Mouse (Mus musculus) neural tube, embryonic 12.5 days (tissue): Measurements from ENCODE around the gene Flot1. TPM values are rescaled to one million over a fixed set of nuclear protein-coding genes. Genes with fewer than 3 reads are reported as not detected.

Experiments used
- ATAC-seq: fragments of 200-750 bp; cut with Nextera tagmentation; 2 replicates; pipeline ENCODE4 v1.8.0; 2017; ENCODE audit warnings: low read depth, mild to moderate bottlenecking, moderate TSS enrichment, moderate library complexity; ENCODE audit not compliant: low FRiP score
- H3K27ac ChIP-seq: fragments of 300-500 bp; sonication (generic); 2 replicates; pipeline ENCODE4 v1.5.1; 2016
- H3K27me3 ChIP-seq: fragments of 300-500 bp; sonication (generic); replicated peaks from 2 replicates; pipeline ENCODE4 v1.6.1; 2016; ENCODE audit warnings: mild to moderate bottlenecking
- H3K36me3 ChIP-seq: fragments of 300-500 bp; sonication (generic); 2 replicates; pipeline ENCODE4 v1.6.1; 2016; ENCODE audit warnings: mild to moderate bottlenecking
- H3K4me1 ChIP-seq: fragments of 300-500 bp; sonication (generic); 2 replicates; pipeline ENCODE4 v1.6.1; 2016
- H3K4me2 ChIP-seq: fragments of 300-500 bp; sonication (generic); replicated peaks from 2 replicates; pipeline ENCODE4 v1.6.1; 2016; ENCODE audit warnings: mild to moderate bottlenecking
- H3K4me3 ChIP-seq: fragments of 300-500 bp; sonication (generic); 2 replicates; pipeline ENCODE4 v1.5.1; 2016
- H3K9ac ChIP-seq: fragments of 300-500 bp; sonication (generic); 2 replicates; pipeline ENCODE4 v1.6.1; 2016; ENCODE audit warnings: mild to moderate bottlenecking
- H3K9me3 ChIP-seq: fragments of 300-500 bp; sonication (generic); 2 replicates; pipeline ENCODE4 v1.6.1; 2016; ENCODE audit warnings: mild to moderate bottlenecking
- WGBS: fragments of 180-500 bp; shearing (Covaris S2); methylation state at CpG from one replicate; pipeline ENCODE4 v1.1.7; 2016; 5-methylcytosine and 5-hydroxymethylcytosine counted together
- polyA plus RNA-seq: library from polyadenylated mRNA; unstranded; fragments of >200 nt; fragmentation: Nextera tagmentation; extraction: Ambion mirVana; gene quantifications from 2 replicates; pipeline ENCODE4 v1.2.1, GENCODE M21; 2016

Gene Flot1
- polyA plus RNA-seq, 1 experiment from 2014 or later: 60.5 TPM

GRCm38 (mm10) chr17:35865481-35866280 lies 42.7 kb downstream of the Flot1 start, which contains the start of gene Ppp1r18:
Gene Ppp1r18 (plus strand): TSS chr17:35865593.
- H3K9me3 ChIP-seq: no peaks in the 10 kb centered on the region
- peaks cover 54% of the 10 kb centered on the region for H3K4me1 ChIP-seq
- H3K27me3 ChIP-seq: no peaks in the 10 kb centered on the region
- peak; percentile 64 for ATAC-seq
- WGBS: under 1% methylated on average over 47 of the region's 48 CpGs
- peak within 1 kb of the TSS; percentile 92 for H3K9ac ChIP-seq
- H3K36me3 ChIP-seq: peaks cover 7% of the 10 kb centered on the region
- peak within 1 kb of the TSS; percentile 95 for H3K27ac ChIP-seq
- H3K4me2 ChIP-seq: peak within 1 kb of the TSS; percentile 100
- H3K4me3 ChIP-seq: peak within 1 kb of the TSS; percentile 61

GRCm38 (mm10) chr17:35866281-35866831 lies 43.3 kb downstream of the Flot1 start:
- Histone ChIP-seq H3K27ac (peak overlapping the region; percentile 95), H3K27me3 (no peaks in the 10 kb centered on the region), H3K4me2 (peak overlapping the region; percentile 100), H3K36me3 (peaks cover 14% of the 10 kb centered on the region), H3K9ac (peak overlapping the region; percentile 92), H3K4me3 (peak overlapping the region; percentile 61), H3K9me3 (peaks cover 6% of the 10 kb centered on the region), H3K4me1 (peaks cover 55% of the 10 kb centered on the region)
- WGBS: under 1% methylated on average over 38 of the region's 38 CpGs
- ATAC-seq: peak; percentile 49

GRCm38 (mm10) chr17:35866911-35867890 lies 44.2 kb downstream of the Flot1 start:
- Histone ChIP-seq H3K4me1 (peaks cover 55% of the 10 kb centered on the region), H3K27me3 (no peaks in the 10 kb centered on the region), H3K4me2 (peak overlapping the region; percentile 100), H3K9ac (peak overlapping the region; percentile 92), H3K27ac (peak overlapping the region; percentile 95), H3K36me3 (peaks cover 20% of the 10 kb centered on the region), H3K4me3 (peak overlapping the region; percentile 61), H3K9me3 (peaks cover 6% of the 10 kb centered on the region)
- ATAC-seq: no peak
- WGBS: 9% methylated on average over 26 of the region's 26 CpGs

GRCm38 (mm10) chr17:35868165-35868820 lies 45.3 kb downstream of the Flot1 start:
- 49% methylated on average over 17 of the region's 17 CpGs for WGBS
- peaks cover 63% of the 10 kb centered on the region for H3K4me1 ChIP-seq

GRCm38 (mm10) chr17:35868961-35869345 lies 45.9 kb downstream of the Flot1 start:
- 8% methylated on average over 7 of the region's 7 CpGs for WGBS
- peaks cover 6% of the 10 kb centered on the region for H3K9me3 ChIP-seq
- no peak overlapping the region; the same call in 1 of the 2 replicates for H3K27ac ChIP-seq
- no peak for ATAC-seq
- H3K36me3 ChIP-seq: peaks cover 28% of the 10 kb centered on the region
- H3K9ac ChIP-seq: peak overlapping the region; percentile 92
- H3K4me3 ChIP-seq: peak overlapping the region; percentile 61
- H3K4me2 ChIP-seq: peak overlapping the region; percentile 100
- H3K27me3 ChIP-seq: no peaks in the 10 kb centered on the region
- H3K4me1 ChIP-seq: peaks cover 67% of the 10 kb centered on the region

More at GRCm38 (mm10) chr17:35868165-35868820, 45.3 kb downstream of the Flot1 start:
- Histone ChIP-seq H3K36me3 (peaks cover 27% of the 10 kb centered on the region), H3K4me2 (peak overlapping the region; percentile 100), H3K9ac (peak overlapping the region; percentile 92), H3K27me3 (no peaks in the 10 kb centered on the region), H3K27ac (no peak overlapping the region; the same call in 1 of the 2 replicates), H3K9me3 (peaks cover 6% of the 10 kb centered on the region), H3K4me3 (peak overlapping the region; percentile 61)
- ATAC-seq: no peak

GRCm38 (mm10) chr17:35869346-35870067 lies 46.5 kb downstream of the Flot1 start:
- peak overlapping the region; percentile 61 for H3K4me3 ChIP-seq
- H3K9ac ChIP-seq: peak overlapping the region; percentile 92
- peaks cover 67% of the 10 kb centered on the region for H3K4me1 ChIP-seq
- no peaks in the 10 kb centered on the region for H3K27me3 ChIP-seq
- no peak overlapping the region for H3K27ac ChIP-seq
- 4% methylated on average over 7 of the region's 7 CpGs for WGBS
- peaks cover 33% of the 10 kb centered on the region for H3K36me3 ChIP-seq
- ATAC-seq: no peak
- peaks cover 6% of the 10 kb centered on the region for H3K9me3 ChIP-seq
- peak overlapping the region; percentile 100 for H3K4me2 ChIP-seq

GRCm38 (mm10) chr17:35870151-35870883 lies 47.3 kb downstream of the Flot1 start:
- Histone ChIP-seq H3K9me3 (peaks cover 6% of the 10 kb centered on the region), H3K36me3 (peaks cover 41% of the 10 kb centered on the region), H3K4me1 (peaks cover 59% of the 10 kb centered on the region), H3K27me3 (no peaks in the 10 kb centered on the region), H3K9ac (peak overlapping the region; percentile 92), H3K4me2 (peak overlapping the region; percentile 100), H3K27ac (no peak overlapping the region), H3K4me3 (peak overlapping the region; percentile 61)
- WGBS: 74% methylated on average over 9 of the region's 9 CpGs
- ATAC-seq: no peak

GRCm38 (mm10) chr17:35870884-35871696 lies 48.1 kb downstream of the Flot1 start:
- Histone ChIP-seq H3K4me2 (peak overlapping the region; percentile 100), H3K9ac (no peak overlapping the region; the same call in 1 of the 2 replicates)

GRCm38 (mm10) chr17:35873774-35874519 lies 50.9 kb downstream of the Flot1 start:
- peak; percentile 42; the same call in 1 of the 2 replicates for ATAC-seq
- H3K36me3 ChIP-seq: peaks cover 54% of the 10 kb centered on the region
- H3K4me2 ChIP-seq: peak overlapping the region; percentile 41
- H3K4me3 ChIP-seq: no peak overlapping the region
- WGBS: 32% methylated on average over 21 of the region's 21 CpGs
- H3K4me1 ChIP-seq: peaks cover 36% of the 10 kb centered on the region
- peaks cover 6% of the 10 kb centered on the region for H3K9me3 ChIP-seq
- no peak overlapping the region for H3K27ac ChIP-seq
- H3K27me3 ChIP-seq: no peaks in the 10 kb centered on the region
- H3K9ac ChIP-seq: 0 out of 2 replicates have a peak overlapping the region, but pooled peaks have one; percentile 13

More at GRCm38 (mm10) chr17:35870884-35871696, 48.1 kb downstream of the Flot1 start:
- ATAC-seq: no peak
- Histone ChIP-seq H3K4me1 (peaks cover 57% of the 10 kb centered on the region), H3K27me3 (no peaks in the 10 kb centered on the region), H3K4me3 (peak overlapping the region; percentile 61), H3K9me3 (peaks cover 6% of the 10 kb centered on the region), H3K27ac (no peak overlapping the region), H3K36me3 (peaks cover 47% of the 10 kb centered on the region)
- WGBS: 85% methylated on average over 8 of the region's 8 CpGs
